Mouse (Mus musculus): ENCODE results near the gene Fgf4.
"Not testable (repeated sequence)": the region's sequence is repeated elsewhere in the genome, so short reads cannot be mapped to it uniquely, and the experiment has no call there.

Gene Fgf4

DNA sequence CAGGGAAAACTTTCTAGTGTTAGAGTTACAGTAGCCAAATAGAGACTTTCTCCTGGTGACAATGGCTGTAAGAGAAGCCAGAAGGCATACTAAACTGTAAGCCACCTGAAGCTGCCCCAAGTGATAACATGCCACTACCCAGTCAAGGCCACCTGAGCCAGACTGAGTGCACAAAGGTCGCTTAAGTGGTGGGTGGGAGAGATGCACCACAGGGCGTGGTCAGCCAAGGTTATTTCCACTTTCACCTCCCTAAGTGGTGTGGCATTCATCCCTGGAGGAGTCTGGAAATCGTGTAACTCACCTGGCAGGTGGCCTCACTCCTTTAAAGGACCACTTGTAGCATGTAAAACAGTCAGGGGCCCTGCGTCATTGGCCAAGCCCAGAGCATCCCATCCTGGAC, 20.0 kb downstream of the Fgf4 start:
- DNase-seq (ENCODE audit: low spot score), result no peak

DNA sequence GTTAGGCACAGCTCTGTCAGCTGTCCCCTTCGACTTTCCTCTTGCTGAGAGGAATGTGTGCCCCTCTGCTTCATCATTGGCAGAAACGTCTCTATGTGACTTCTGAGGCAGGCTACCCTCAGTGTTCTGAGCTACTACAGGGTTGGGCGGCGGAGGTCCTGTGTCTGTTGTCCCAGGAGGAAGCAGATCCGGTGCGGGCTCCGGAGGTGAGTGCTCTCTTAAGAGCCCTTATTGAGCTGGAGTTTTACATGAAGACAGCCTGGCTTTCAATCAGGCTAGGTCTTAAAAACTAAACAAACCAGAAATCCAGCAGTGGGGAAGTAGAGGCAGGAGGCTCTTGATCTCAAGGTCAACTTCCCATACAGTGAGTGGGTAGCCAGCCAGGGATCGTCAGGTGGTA, 20.4 kb downstream of the Fgf4 start:
- no peak for DNase-seq (ENCODE audit: low spot score)

DNA sequence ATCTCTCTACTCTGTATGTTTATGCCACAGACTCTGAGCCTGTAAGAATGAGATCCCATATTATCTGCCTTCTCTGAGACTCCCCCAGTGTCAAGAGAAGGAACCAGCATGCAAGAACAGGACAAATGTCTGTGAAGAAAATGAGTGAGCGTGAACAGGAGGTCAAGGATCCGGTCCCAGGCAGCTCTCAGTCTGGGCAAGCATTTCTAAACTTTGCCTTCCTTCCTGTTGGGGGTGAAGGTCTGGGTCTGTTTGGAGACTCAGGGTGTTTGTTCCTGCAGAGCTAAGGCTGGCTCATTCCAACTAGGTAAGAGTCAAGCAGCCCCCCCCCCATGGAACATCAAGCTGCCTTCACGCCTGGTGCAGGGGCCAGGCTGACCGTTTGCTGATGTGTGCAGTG, 25.3 kb downstream of the Fgf4 start:
- no peak for DNase-seq (ENCODE audit: low spot score)

DNA sequence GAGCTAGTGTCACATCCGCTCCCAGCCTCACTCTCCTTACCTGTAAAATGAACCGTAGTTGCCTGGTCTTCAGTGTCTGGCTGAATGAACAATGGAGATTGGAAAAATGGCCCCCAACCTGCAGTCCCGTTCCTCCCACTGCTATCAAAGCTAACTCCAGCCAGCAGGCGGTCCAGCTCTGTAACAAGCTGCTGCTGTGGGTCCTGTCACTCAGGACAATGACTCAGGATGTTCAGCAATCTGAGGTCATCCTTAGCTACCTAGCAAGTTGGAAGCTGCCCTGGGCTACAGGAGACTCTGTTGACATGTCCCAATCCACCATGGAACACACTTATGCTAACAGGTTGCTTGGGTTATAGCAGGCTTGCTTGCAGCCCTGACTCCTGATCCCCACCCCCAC, 26.0 kb downstream of the Fgf4 start:
- no peak for DNase-seq (ENCODE audit: low spot score)

DNA sequence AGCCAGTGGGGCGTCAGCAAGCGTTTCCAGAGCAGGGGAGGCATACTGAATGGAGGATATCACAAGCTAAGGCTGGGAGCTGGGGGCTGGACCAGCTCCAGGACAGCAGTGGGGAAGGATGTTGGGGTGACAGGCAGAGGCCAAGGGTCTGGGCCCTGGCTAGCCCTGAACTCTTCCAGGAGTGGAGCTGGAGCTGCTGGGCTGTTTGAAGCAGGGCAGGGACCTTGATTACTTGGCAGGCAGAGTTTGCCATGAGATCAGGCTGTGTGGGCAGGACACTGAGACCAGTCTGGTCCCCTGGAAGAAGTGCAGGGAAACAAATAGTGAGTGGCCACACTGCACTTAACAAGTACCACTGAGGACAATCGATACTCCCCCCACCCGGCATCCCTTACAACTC, 27.1 kb downstream of the Fgf4 start:
- DNase-seq (ENCODE audit: low spot score), result no peak

DNA sequence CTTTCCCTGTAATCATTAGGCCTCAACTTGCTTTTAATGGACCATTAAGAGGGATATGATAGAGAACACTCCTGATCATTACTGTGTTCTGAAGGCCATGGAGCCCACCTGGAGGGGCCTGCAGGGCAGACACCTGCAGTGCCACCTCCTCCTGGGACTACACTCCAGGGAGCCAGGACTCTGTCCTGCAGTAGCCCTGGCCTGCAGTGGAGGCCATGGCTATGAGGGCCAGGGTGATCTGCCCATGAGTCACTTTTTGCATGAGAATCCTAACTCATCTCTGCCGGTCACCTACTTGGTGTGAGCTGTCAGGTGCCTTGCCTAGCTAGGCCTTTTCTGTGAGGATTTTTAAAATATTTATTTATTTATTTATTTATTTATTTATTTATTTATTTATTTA, 31.2 kb downstream of the Fgf4 start:
- no peak for DNase-seq (ENCODE audit: low spot score)

DNA sequence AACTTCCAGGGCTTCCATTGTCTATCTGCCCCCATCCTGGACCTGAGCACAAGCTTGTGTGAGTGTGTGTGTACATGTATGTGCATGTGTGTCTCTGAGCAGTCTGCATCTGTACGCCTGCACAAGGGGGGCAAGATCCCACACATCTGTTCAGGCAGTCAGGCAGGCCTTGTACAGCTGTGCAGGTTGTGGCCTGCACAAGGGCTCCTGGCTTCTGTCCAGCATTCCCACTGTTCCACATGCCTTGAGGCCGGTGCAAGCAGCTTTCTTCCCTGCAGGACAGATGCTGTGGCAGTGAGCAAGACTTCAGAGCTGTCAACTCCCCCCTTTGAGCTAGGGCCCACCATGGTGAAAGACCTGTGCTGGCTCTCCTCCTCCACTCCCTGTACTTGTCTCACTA, 35.9 kb downstream of the Fgf4 start:
- no peak for DNase-seq (ENCODE audit: low spot score)

DNA sequence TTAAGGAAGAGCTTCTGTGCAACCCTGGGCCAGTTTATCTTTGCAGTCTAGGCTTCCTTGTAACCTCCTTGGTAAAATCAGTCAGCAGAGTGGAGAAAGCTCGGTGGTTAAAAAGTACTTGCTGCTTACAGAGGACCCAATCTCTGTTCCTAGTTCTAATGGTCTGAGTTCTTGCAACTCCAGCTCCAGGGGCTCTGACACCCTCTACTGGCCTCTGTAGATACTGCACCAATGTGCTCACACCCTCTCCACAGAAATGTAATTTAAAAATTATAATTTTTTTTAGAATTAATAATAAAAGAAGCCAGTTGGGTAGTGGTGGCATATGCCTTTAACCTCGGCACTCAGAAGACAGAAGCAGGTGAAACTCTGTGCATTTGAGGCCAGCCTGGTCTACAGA, 40.5 kb downstream of the Fgf4 start:
- no peak for DNase-seq (ENCODE audit: low spot score)

DNA sequence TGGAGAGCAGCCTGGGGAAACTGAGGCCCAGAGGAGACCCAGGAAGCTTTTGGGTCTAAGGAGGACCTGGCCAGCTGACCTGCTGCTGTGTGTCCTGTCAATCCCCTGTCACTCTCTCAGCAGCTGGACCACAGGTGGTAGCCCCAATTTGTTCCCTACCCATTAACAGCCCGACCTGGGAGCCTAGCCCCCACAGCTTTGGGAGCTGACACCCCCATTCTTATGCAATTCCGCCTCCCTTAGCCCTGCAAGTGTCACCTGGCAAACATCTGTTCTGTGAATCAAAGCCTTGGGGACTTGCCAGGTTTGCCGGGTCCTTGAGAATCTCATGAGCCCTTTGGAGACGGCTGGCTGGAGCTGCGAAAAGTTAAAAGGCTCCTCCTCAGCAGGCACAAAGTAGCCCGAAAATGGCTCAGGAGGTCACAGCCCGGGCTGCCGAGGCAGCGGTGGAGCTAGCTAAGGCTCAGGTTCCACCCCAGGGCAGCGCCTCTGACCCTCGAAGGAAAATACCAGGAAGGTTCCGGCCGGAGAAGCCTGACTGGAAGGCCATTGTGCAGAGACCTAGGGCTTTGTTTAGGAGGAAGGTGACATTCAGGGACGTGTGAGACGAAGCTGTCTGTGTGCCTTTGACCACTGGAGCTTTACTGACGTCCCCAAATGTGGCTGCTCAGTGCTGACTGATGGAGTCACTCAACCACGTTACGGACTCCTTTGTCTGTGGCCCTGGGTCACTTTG, 41.6 kb downstream of the Fgf4 start:
- no peak for DNase-seq (ENCODE audit: low spot score)

DNA sequence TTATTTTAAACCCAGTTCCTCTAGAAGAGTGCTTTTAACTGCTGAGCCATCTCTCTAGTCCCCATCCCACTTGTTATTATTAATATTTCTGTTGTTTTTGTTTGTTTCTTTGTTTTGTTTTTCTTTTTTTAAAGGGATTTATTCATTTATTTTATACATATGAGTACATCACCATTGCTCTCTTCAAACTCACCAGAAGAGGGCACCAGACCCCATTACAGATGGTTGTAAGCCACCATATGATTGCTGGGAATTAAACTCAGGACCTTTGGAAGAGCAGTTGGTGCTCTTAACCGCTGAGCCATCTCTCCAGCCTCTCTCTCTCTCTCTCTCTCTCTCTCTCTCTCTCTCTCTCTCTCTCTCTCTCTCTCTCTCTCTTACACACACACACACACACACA, 43.5 kb downstream of the Fgf4 start:
- DNase-seq (ENCODE audit: low spot score), result not testable (repeated sequence)

DNA sequence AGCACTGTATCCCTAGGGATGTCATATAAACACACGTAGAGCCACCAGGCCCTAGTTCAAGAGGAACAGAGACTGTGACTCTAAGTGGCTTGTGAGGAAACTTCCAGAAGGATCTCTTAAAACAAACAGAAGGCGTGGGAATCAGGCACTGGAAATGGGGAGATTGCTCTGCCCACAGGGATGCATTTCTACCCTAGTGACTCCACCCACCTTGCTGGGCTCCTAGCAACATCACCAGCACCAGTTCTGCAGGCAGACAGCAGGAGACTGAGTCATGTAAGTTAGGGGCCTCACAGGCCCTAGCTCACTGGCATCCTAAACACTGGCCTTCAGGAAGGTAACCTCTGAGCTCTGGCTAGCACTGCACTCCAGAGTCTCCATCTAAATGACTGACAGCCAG, 44.7 kb downstream of the Fgf4 start:
- DNase-seq (ENCODE audit: low spot score), result no peak

DNA sequence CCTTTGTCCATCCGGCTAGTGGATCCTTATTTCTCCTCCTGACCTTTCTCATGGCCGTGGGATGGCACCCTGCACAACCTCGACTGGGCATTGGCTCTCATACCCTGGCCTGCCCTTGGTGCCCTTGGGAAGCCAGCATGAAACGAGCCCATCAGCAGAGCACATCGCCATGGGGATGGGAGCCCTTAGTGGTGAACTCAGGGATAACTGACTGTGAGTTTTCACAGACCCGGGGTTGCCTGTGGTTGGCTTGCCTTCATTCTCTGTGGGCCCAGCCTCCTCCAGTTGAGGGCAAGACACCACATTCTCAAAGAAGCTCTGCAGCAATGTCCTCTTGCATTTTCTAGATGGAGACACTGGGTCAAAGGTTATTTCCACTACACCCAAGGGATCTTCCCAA, 45.2 kb downstream of the Fgf4 start:
- peak; percentile 61 for DNase-seq (ENCODE audit: low spot score)

DNA sequence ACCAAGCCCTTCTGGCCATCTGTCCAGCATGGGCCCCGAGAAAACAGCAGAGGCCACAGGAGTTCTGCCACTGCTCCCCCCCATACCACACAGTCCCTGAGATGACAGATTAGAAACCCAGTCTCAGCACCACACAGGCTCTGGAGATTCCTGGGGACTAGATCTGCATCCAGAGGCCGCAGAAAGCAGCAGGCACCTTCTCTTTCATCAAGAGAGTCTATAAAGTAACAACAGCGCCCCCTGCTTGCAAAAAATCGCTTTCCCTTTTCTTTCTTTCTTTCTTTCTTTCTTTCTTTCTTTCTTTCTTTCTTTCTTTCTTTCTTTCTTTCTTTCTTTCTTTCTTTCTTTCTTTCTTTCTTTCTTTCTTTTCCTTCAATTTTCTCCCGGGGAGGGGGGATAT, 47.0 kb downstream of the Fgf4 start:
- DNase-seq (ENCODE audit: low spot score), result peak; percentile 86

DNA sequence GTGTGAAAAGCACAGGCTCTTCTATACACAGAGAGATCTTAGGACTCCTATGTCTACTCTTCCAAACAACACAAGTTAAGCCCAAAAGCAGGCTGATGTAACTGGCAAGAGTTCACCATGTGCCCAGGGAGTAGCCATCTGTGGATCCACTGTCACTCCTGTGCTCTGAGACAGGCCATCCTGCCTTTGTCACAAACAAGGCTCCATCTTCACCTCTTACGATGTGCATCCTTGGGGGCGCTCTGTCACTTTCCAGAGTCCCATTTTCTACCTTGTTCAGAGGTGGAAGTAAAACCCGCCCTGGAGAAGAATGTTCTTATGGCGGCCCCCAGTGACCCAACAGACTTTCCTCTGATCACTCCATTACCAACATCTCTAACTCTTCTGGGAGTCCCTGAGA, 47.5 kb downstream of the Fgf4 start:
- peak; percentile 72 for DNase-seq (ENCODE audit: low spot score)

DNA sequence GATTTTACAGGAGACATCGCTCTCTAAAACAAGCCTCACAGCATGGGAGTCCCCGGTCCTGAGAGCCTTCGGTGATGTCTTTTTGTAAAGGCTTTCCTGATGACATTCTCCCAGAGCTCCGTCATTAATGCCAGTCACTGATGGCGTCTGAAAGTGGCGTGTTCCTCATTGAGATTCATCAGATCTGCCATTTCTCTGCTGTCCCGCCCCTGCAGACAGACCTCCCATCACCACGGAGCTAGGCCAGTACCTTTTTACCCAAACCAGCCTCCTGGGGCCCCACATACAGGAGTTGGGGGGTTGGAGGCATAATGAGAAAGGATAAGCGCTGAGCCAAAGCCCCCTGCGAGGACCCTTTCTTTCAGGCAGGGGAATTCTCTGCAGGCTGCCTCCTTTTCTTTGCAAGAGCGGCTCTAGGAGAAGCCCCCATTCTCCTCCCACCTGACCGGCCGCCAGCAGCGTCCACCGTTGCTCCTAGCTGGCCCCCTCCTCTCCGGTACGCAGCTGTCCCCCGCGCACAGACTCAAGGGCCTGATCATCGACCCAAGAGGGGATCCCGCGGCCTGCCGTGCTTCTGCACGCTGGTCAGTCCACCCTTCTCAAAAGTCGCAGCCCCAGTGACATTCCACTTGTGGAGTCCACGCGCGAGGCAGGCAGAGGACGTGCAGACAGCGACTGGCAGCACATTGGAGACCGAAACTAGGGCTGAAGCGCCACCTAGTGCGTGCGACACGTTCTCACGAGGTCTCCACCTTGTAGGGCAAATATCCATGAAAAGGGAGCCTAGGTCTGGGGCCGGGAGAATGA, 48.3 kb downstream of the Fgf4 start:
- peak; percentile 90 for DNase-seq (ENCODE audit: low spot score)

DNA sequence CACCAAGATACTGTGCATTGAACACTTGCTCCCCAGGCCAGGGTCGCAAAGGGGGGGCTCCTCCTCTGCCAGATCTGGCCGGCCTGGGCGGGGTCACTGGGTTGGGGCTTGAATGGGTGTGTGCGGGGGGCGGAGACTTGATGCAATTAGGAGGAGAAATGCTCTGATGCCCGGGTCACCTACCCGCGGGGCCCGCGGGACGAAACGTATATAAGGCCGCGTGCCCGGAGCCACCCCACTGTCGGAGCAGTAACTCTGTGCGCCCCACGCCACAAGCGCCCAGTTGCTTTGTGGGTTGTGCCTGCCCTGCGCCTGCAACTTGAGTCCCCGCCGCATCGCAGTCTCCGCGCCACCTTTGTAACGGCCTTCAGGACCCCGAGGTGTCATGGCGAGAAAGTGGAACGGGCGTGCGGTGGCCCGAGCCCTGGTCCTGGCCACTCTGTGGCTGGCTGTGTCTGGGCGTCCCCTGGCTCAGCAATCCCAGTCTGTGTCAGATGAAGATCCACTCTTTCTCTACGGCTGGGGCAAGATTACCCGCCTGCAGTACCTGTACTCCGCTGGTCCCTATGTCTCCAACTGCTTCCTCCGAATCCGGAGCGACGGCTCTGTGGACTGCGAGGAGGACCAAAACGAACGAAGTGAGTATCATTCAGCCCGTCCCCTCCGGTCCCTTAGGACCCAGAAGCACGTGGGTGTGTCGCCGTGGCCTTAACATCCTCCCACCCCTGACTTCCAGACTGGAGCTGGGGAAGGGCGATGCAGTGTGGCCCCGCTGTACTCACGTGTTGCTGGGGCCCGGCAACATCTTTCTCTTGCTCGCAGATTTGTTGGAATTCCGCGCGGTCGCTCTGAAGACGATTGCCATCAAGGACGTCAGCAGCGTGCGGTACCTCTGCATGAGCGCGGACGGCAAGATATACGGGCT, 49.4 kb downstream of the Fgf4 start, which contains the start of gene Fgf15:
Fgf15 (plus strand) TSS at position 238 of the 925 bp plus-strand sequence.
- peak; percentile 88 for DNase-seq (ENCODE audit: low spot score)

DNA sequence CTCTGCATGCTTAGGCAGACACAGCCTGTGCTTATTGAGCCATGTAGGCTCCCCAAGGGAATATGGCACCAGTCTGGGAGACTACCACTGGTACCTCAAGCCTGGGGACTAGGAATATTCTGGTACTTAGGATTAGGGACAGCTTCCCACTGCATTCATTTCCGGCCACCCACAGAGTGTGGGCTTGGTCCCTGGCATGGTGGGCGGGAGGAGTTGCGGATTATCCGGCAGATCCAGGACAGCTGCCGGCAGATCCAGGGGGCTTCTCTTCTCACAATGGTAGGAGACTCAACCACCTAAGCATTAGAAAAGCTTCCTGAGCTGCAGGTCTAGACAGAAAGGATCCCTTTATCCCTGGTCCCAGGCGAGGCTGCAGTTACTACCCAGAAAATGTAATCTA, 51.3 kb downstream of the Fgf4 start:
- DNase-seq (ENCODE audit: low spot score), result no peak

DNA sequence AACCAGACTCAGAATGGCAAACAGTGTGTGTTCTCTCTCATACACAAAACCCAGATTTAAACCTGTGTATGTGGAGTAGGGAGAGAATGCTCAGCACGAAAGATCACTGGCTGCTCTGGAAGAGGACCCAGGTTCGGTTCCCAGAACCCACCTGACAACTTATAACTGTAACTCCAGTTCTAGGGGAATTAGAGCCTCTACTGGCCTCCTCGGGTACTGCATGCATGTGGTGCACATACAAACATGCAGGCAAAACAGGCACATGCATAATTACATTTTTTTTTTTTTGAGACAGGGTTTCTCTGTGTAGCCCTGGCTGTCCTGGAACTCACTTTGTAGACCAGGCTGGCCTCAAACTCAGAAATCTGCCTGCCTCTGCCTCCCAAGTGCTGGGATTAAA, 58.3 kb downstream of the Fgf4 start:
- DNase-seq (ENCODE audit: low spot score), result not testable (repeated sequence)

DNA sequence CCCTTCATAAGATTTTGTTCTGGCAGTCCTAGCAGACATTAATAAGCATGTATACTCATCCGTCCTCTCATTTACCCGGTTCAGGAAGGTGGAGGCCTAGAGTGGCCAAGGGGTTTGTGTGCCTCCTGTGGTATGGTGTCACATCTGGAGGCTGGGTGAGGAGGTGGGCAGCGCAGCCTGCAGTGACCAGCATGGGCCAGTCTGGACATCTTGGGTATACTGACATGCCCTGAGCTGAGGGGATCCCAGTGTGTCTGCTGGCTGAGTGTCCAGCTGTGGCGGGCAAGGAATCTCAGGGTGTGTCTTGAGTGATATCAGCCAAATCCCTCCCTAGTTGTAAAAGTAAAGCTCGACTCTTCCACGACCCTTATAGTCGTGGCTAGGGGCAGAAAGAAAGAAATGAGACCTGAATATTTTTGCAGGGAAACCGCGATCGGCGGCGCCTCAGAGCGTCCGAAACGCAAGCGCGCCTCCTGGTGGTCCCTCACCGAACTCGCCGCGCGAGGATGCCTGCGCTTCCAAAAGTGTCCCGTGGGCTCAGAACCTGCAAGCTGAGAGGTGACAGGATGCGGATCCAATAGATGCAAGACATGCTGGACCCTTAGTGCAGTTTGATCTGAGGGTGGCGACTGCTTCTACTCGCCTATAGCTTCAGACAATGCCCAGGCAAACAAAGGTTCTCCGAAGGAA, 59.7 kb downstream of the Fgf4 start:
- DNase-seq (ENCODE audit: low spot score), result peak; percentile 85

DNA sequence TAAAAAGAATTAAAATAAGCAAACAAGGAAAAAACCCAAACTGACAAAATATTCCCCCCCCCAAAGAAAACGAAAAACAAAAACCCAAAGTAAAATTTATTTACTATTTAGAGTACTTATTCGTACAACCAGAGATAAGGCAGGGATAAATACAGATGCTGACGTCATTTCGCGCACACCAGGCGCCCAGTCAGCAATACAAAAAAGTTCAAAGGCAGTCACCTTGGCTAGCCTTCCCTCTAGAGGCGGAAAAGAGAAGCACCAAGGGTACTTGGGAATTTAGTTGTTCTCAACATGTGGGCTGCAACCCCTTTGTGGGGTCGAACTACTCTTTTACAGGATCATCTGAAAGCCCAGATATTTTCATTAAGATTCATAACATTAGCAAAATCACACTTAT, 60.6 kb downstream of the Fgf4 start:
- peak; percentile 59 for DNase-seq (ENCODE audit: low spot score)

DNA sequence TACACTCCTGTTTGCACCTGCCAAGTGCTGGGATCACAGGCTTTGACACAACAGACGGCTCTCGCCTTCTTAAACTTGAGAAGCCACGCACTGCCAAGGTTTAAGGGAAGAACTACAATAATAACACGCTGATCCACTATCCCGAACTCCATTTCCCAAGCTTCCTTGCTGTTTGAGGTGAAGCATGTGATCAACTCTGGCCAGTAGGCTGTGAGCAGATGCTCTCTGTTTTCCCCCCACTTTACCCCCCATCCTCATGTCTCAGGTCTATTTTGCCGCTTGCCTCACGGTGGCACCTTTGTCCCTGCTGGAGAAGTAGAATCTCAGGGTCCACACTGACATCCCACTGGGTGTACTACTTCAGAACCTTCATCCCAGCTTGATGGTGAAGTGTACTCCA, 61.5 kb downstream of the Fgf4 start:
- no peak for DNase-seq (ENCODE audit: low spot score)

DNA sequence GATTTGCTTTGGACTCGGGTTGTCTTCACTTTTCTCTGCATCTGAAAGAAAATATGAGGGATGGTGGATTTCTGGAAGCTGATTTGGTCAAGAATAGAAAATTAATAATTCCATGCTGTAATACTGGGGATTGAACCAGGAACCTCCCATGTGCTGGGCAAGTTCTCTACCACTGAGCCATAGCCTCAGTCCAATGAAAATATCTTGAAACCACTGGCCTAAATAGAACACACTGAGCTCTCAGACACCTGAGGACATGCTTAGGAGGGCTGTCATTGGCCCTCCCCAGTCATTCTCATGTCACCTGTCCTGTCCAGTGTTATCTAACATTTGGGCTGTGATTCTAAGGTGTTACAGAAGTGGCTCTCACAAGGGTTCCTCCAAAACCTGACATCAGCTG, 64.0 kb downstream of the Fgf4 start:
- DNase-seq (ENCODE audit: low spot score), result no peak

Measured in retina, embryonic 14.5 days (tissue).